Mouse (Mus musculus): Measurements from ENCODE around the gene Dst.

Dst gene

GRCm38 (mm10) chr1:33931791-33932190 is 23.8 kb downstream of the Dst start:
- DNase-seq (ENCODE audit: low spot score), result no peak

- DNase-seq (ENCODE audit: low spot score), result no peak
Measured at GRCm38 (mm10) chr1:33932196-33932595, 24.2 kb downstream of the Dst start.

- DNase-seq (ENCODE audit: low spot score), result no peak
Measured at GRCm38 (mm10) chr1:33932845-33933499, 24.9 kb downstream of the Dst start.

GRCm38 (mm10) chr1:33935946-33936345 is 27.9 kb downstream of the Dst start:
- no peak for DNase-seq (ENCODE audit: low spot score)

- DNase-seq (ENCODE audit: low spot score), result no peak
Measured at GRCm38 (mm10) chr1:33939828-33940227, 31.8 kb downstream of the Dst start.

GRCm38 (mm10) chr1:33940364-33940928 is 32.4 kb downstream of the Dst start:
- no peak for DNase-seq (ENCODE audit: low spot score)

- no peak for DNase-seq (ENCODE audit: low spot score)
Measured at GRCm38 (mm10) chr1:33942638-33943037, 34.6 kb downstream of the Dst start.

- DNase-seq (ENCODE audit: low spot score), result no peak
Measured at GRCm38 (mm10) chr1:33943943-33944342, 35.9 kb downstream of the Dst start.

- peak; percentile 43 for DNase-seq (ENCODE audit: low spot score)
Measured at GRCm38 (mm10) chr1:33944977-33945750, 37.1 kb downstream of the Dst start.

GRCm38 (mm10) chr1:33945756-33946155 is 37.7 kb downstream of the Dst start:
- DNase-seq (ENCODE audit: low spot score), result no peak

GRCm38 (mm10) chr1:33946601-33947395 is 38.8 kb downstream of the Dst start:
- no peak for DNase-seq (ENCODE audit: low spot score)

GRCm38 (mm10) chr1:33947838-33948237 is 39.8 kb downstream of the Dst start:
- no peak for DNase-seq (ENCODE audit: low spot score)

GRCm38 (mm10) chr1:33948511-33948910 is 40.5 kb downstream of the Dst start:
- DNase-seq (ENCODE audit: low spot score), result no peak

GRCm38 (mm10) chr1:33955626-33956025 is 47.6 kb downstream of the Dst start:
- no peak for DNase-seq (ENCODE audit: low spot score)

- no peak for DNase-seq (ENCODE audit: low spot score)
Measured at GRCm38 (mm10) chr1:33960439-33960838, 52.4 kb downstream of the Dst start.

- DNase-seq (ENCODE audit: low spot score), result peak; percentile 25
Measured at GRCm38 (mm10) chr1:33964643-33965042, 56.6 kb downstream of the Dst start.

- DNase-seq (ENCODE audit: low spot score), result no peak
Measured at GRCm38 (mm10) chr1:33965824-33966223, 57.8 kb downstream of the Dst start.

- DNase-seq (ENCODE audit: low spot score), result no peak
Measured at GRCm38 (mm10) chr1:33966328-33966727, 58.3 kb downstream of the Dst start.

GRCm38 (mm10) chr1:33967206-33967605 is 59.2 kb downstream of the Dst start:
- DNase-seq (ENCODE audit: low spot score), result no peak

- no peak for DNase-seq (ENCODE audit: low spot score)
Measured at GRCm38 (mm10) chr1:33969910-33970309, 61.9 kb downstream of the Dst start.

- no peak for DNase-seq (ENCODE audit: low spot score)
Measured at GRCm38 (mm10) chr1:33974401-33974800, 66.4 kb downstream of the Dst start.

GRCm38 (mm10) chr1:33975333-33975732 is 67.3 kb downstream of the Dst start:
- DNase-seq (ENCODE audit: low spot score), result no peak
